Mouse (Mus musculus): ENCODE measurements at regions not wholly inside any gene's neighbourhood (a gene's known extent, or its start where the extent isn't known, plus 50 kb on each side); places are given as distances from the start of the nearest gene placed in this dataset.

GRCm38 (mm10) chr4:71663397-71663796 is 94.4 kb downstream of the Gm11232 start:
- Histone ChIP-seq H3K79me2 (ENCODE audit: control insufficient read depth, insufficient read depth) (no peaks in the 10 kb centered on the region), H3K4me3 (ENCODE audit: insufficient read depth, poor library complexity, severe bottlenecking) (no peak overlapping the region), H3K27me3 (ENCODE audit: control insufficient read depth, insufficient read depth, insufficient read length) (no peaks in the 10 kb centered on the region), H3K79me3 (ENCODE audit: low read depth) (no peaks in the 10 kb centered on the region), H3K36me3 (ENCODE audit: control insufficient read depth, insufficient read depth) (no peaks in the 10 kb centered on the region), H3ac (ENCODE audit: control insufficient read depth, insufficient read length, low read depth) (no peak overlapping the region)
- TF ChIP-seq CEBPB (IDR thresholded peaks at IDR 0.05; ENCODE audit: low read depth): no peak
- TF ChIP-seq MYOG (IDR thresholded peaks at IDR 0.05; ENCODE audit: control insufficient read depth, extremely low read depth, insufficient read length): no peak
- TF ChIP-seq CTCF (IDR thresholded peaks at IDR 0.05; ENCODE audit: control insufficient read depth, insufficient read depth, insufficient read length): no peak
- no peak for TF ChIP-seq FOSL1 (IDR thresholded peaks at IDR 0.05; ENCODE audit: insufficient read depth, low read length, poor library complexity, severe bottlenecking)
- TF ChIP-seq USF1 (IDR thresholded peaks at IDR 0.05; ENCODE audit: low read depth): no peak
- TF ChIP-seq MAX (IDR thresholded peaks at IDR 0.05): no peak
- TF ChIP-seq MYOD1 (IDR thresholded peaks at IDR 0.05; ENCODE audit: control insufficient read depth, insufficient read length, low read depth): no peak

DNA sequence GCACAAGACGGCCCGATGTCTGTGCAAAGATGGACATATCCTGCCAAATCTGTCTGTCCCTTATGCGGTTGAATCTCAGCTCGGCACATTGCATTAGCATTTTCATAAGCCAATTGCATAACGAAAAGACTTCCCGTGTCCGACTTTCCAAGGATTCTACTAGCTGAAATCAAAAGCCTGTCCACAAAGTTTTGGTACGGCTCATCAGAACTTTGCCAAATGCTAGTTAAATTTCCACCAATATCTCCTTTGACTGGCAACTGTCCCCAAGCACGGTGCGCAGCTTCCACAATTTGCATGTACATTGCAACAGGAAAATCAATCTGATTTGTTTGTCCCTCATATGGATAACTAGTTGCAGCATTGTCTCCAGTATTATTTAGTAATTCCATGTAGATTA is 117.2 kb downstream of the Gm11232 start:
- TF ChIP-seq MYOD1 (IDR thresholded peaks at IDR 0.05; ENCODE audit: control insufficient read depth, insufficient read length, low read depth): no peak
- TF ChIP-seq FOSL1 (IDR thresholded peaks at IDR 0.05; ENCODE audit: insufficient read depth, low read length, poor library complexity, severe bottlenecking): no peak
- TF ChIP-seq CEBPB (IDR thresholded peaks at IDR 0.05; ENCODE audit: low read depth): no peak
- TF ChIP-seq MAX (IDR thresholded peaks at IDR 0.05): no peak
- TF ChIP-seq MYOG (IDR thresholded peaks at IDR 0.05; ENCODE audit: control insufficient read depth, extremely low read depth, insufficient read length): no peak
- TF ChIP-seq USF1 (IDR thresholded peaks at IDR 0.05; ENCODE audit: low read depth): no peak
- TF ChIP-seq CTCF (IDR thresholded peaks at IDR 0.05; ENCODE audit: control insufficient read depth, insufficient read depth, insufficient read length): no peak
- no peaks in the 10 kb centered on the region for H3K79me2 ChIP-seq (ENCODE audit: control insufficient read depth, insufficient read depth)
- H3K27me3 ChIP-seq (ENCODE audit: control insufficient read depth, insufficient read depth, insufficient read length): no peaks in the 10 kb centered on the region
- H3K4me3 ChIP-seq (ENCODE audit: insufficient read depth, poor library complexity, severe bottlenecking): no peak overlapping the region
- no peaks in the 10 kb centered on the region for H3K79me3 ChIP-seq (ENCODE audit: low read depth)
- no peak overlapping the region for H3ac ChIP-seq (ENCODE audit: control insufficient read depth, insufficient read length, low read depth)
- no peaks in the 10 kb centered on the region for H3K36me3 ChIP-seq (ENCODE audit: control insufficient read depth, insufficient read depth)

GRCm38 (mm10) chr4:71627088-71627487 is 130.7 kb downstream of the Gm11232 start:
- Histone ChIP-seq H3K36me3 (ENCODE audit: control insufficient read depth, insufficient read depth) (no peaks in the 10 kb centered on the region), H3K4me3 (ENCODE audit: insufficient read depth, poor library complexity, severe bottlenecking) (no peak overlapping the region), H3ac (ENCODE audit: control insufficient read depth, insufficient read length, low read depth) (no peak overlapping the region), H3K79me3 (ENCODE audit: low read depth) (no peaks in the 10 kb centered on the region), H3K27me3 (ENCODE audit: control insufficient read depth, insufficient read depth, insufficient read length) (no peaks in the 10 kb centered on the region), H3K79me2 (ENCODE audit: control insufficient read depth, insufficient read depth) (no peaks in the 10 kb centered on the region)
- no peak for TF ChIP-seq FOSL1 (IDR thresholded peaks at IDR 0.05; ENCODE audit: insufficient read depth, low read length, poor library complexity, severe bottlenecking)
- no peak for TF ChIP-seq MYOD1 (IDR thresholded peaks at IDR 0.05; ENCODE audit: control insufficient read depth, insufficient read length, low read depth)

DNA sequence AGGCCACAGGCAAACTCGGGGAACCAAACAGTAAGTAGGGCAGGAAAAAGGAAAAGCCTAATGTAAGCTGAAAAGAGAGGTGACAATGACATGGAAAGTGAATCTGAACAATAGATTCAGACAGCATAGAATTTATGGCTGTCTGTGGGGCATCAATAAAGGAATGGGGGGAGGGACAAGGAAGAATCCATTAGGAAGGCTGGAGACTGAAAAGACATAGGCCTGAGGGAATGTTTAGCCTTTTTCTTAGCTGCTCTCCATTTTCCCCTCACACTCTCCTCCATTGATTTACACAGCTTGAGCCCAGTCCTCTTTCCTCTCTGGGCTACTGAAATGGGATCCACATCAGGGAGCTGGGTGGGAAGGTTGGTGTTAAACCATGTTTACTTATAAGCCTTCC is 131.1 kb downstream of the Gm11232 start:
- no peak overlapping the region for H3K4me3 ChIP-seq (ENCODE audit: insufficient read depth, poor library complexity, severe bottlenecking)
- H3K79me2 ChIP-seq (ENCODE audit: control insufficient read depth, insufficient read depth): no peaks in the 10 kb centered on the region
- H3K27me3 ChIP-seq (ENCODE audit: control insufficient read depth, insufficient read depth, insufficient read length): no peaks in the 10 kb centered on the region
- no peaks in the 10 kb centered on the region for H3K36me3 ChIP-seq (ENCODE audit: control insufficient read depth, insufficient read depth)
- TF ChIP-seq MYOG (IDR thresholded peaks at IDR 0.05; ENCODE audit: control insufficient read depth, extremely low read depth, insufficient read length) (no peak), MAX (IDR thresholded peaks at IDR 0.05) (no peak), USF1 (IDR thresholded peaks at IDR 0.05; ENCODE audit: low read depth) (no peak), FOSL1 (IDR thresholded peaks at IDR 0.05; ENCODE audit: insufficient read depth, low read length, poor library complexity, severe bottlenecking) (no peak), CEBPB (IDR thresholded peaks at IDR 0.05; ENCODE audit: low read depth) (no peak), CTCF (IDR thresholded peaks at IDR 0.05; ENCODE audit: control insufficient read depth, insufficient read depth, insufficient read length) (no peak), MYOD1 (IDR thresholded peaks at IDR 0.05; ENCODE audit: control insufficient read depth, insufficient read length, low read depth) (no peak)
- no peak overlapping the region for H3ac ChIP-seq (ENCODE audit: control insufficient read depth, insufficient read length, low read depth)
- no peaks in the 10 kb centered on the region for H3K79me3 ChIP-seq (ENCODE audit: low read depth)

GRCm38 (mm10) chr4:71624771-71625170 is 133.0 kb downstream of the Gm11232 start:
- Histone ChIP-seq H3K27me3 (ENCODE audit: control insufficient read depth, insufficient read depth, insufficient read length) (no peaks in the 10 kb centered on the region), H3K36me3 (ENCODE audit: control insufficient read depth, insufficient read depth) (no peaks in the 10 kb centered on the region), H3K4me3 (ENCODE audit: insufficient read depth, poor library complexity, severe bottlenecking) (no peak overlapping the region), H3K79me3 (ENCODE audit: low read depth) (no peaks in the 10 kb centered on the region), H3ac (ENCODE audit: control insufficient read depth, insufficient read length, low read depth) (no peak overlapping the region), H3K79me2 (ENCODE audit: control insufficient read depth, insufficient read depth) (no peaks in the 10 kb centered on the region)
- TF ChIP-seq CTCF (IDR thresholded peaks at IDR 0.05; ENCODE audit: control insufficient read depth, insufficient read depth, insufficient read length): no peak
- no peak for TF ChIP-seq USF1 (IDR thresholded peaks at IDR 0.05; ENCODE audit: low read depth)
- no peak for TF ChIP-seq MYOD1 (IDR thresholded peaks at IDR 0.05; ENCODE audit: control insufficient read depth, insufficient read length, low read depth)
- no peak for TF ChIP-seq FOSL1 (IDR thresholded peaks at IDR 0.05; ENCODE audit: insufficient read depth, low read length, poor library complexity, severe bottlenecking)
- no peak for TF ChIP-seq MAX (IDR thresholded peaks at IDR 0.05)
- TF ChIP-seq CEBPB (IDR thresholded peaks at IDR 0.05; ENCODE audit: low read depth): no peak
- TF ChIP-seq MYOG (IDR thresholded peaks at IDR 0.05; ENCODE audit: control insufficient read depth, extremely low read depth, insufficient read length): no peak

DNA sequence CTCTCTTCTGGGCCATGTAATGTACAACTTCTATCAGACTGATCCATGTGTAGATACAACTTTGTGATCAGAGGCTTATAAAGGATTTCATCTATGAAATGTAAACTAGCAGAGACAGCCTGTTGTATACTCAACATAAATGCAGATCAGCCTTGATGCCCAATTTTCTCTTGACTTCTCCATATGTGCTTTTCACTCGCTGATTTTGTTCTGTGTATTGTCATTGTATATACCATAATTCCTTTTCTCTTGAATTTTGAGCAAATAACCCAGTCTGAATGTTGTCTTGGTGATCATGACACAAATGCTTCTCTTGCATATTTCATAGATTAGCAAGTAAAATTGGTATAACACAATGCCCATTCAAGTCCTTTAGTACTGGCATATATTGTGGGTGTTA is 144.0 kb downstream of the Gm11232 start:
- TF ChIP-seq CTCF (IDR thresholded peaks at IDR 0.05; ENCODE audit: control insufficient read depth, insufficient read depth, insufficient read length): no peak
- TF ChIP-seq CEBPB (IDR thresholded peaks at IDR 0.05; ENCODE audit: low read depth): no peak
- no peak for TF ChIP-seq MAX (IDR thresholded peaks at IDR 0.05)
- no peak for TF ChIP-seq FOSL1 (IDR thresholded peaks at IDR 0.05; ENCODE audit: insufficient read depth, low read length, poor library complexity, severe bottlenecking)
- no peak for TF ChIP-seq MYOD1 (IDR thresholded peaks at IDR 0.05; ENCODE audit: control insufficient read depth, insufficient read length, low read depth)
- TF ChIP-seq USF1 (IDR thresholded peaks at IDR 0.05; ENCODE audit: low read depth): no peak
- no peak for TF ChIP-seq MYOG (IDR thresholded peaks at IDR 0.05; ENCODE audit: control insufficient read depth, extremely low read depth, insufficient read length)
- no peaks in the 10 kb centered on the region for H3K79me2 ChIP-seq (ENCODE audit: control insufficient read depth, insufficient read depth)

More for the DNA sequence above, 144.0 kb downstream of the Gm11232 start:
- Histone ChIP-seq H3K4me3 (ENCODE audit: insufficient read depth, poor library complexity, severe bottlenecking) (no peak overlapping the region), H3K79me3 (ENCODE audit: low read depth) (no peaks in the 10 kb centered on the region), H3ac (ENCODE audit: control insufficient read depth, insufficient read length, low read depth) (no peak overlapping the region), H3K36me3 (ENCODE audit: control insufficient read depth, insufficient read depth) (no peaks in the 10 kb centered on the region), H3K27me3 (ENCODE audit: control insufficient read depth, insufficient read depth, insufficient read length) (no peaks in the 10 kb centered on the region)
